Mouse (Mus musculus): ENCODE measurements around the gene Dnm2.

The Dnm2 gene

DNA sequence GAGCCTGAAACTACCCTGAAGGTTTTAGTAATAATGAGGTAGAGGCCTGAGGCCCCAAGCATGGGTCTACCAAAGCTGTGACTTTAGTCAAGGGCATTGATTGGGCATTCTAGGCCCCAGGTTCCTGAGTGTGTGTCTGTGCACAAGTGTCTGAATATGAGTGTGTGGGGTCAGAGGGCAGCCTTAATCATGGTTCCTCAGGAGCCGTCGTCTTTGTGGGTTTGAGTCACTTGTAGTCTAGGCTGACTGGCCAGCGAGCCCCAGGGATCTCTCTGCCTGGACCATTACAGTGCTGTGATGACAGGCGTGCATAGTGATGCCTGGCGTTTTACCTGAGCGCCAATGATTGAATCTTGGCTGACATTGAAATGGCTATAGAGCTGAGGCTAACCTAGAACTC, 3.5 kb downstream of the Dnm2 start:
- DNase-seq (ENCODE audit: low read depth, low spot score), result no peak

DNA sequence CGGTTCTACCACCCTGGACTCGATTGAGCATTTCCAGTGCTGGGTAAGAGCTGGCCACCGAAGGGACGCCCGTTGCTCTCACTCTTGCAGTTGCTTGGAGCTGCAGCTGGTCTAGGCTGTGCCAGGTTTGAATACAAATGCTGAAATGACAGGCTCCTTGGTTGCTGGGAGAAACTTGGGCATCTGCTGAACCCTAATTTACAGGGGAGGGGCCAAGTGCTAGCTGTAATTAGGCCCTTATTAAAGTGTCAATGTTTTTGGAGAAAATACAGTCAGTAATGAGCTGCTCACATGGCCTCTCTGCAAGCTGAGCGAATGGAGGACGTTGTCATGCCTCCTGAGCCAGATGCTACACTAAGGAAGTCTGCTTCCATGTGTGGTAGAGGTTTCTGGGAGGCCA, 6.0 kb downstream of the Dnm2 start:
- peak; percentile 55 for DNase-seq (ENCODE audit: low read depth, low spot score)

DNA sequence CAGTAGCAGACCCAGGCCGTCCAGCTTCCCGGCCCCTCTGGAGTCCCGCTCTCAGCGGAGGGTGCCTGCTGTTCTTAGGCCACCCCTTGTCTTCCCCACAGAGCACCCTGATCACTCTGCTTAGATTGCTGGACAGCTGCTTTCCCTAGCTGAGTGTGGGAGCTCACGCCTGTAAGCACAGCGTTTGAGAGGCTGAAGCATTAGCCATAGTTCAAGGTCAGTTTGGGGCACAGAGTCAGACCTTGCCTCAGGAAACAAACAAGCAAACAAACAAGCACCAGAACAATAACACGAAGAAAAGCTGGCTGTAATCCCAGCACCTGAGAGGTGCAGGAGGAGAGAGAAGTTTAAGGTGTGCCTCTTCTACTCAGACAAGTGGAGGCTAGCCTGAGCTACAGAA, 7.4 kb downstream of the Dnm2 start:
- DNase-seq (ENCODE audit: low read depth, low spot score), result no peak

DNA sequence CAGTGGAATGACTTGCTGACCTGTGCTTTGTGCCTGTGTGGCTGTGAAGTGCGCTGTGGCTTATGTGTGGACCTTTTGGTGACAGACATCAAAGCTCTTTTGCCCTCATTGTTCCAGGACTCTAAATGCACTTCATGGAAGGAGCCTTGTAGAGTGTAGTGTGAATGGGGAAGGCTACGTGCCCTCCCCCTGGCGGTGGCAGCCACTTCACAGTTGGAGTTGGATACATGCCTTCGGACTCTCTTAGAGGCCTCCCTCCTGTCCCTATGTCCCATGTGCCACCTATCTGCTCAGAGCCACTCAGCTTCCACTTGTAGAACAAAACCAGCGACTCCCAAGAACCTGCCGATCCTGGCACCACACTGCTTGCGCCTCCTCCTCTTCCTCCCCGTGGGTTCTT, 9.1 kb downstream of the Dnm2 start:
- DNase-seq (ENCODE audit: low read depth, low spot score), result no peak

DNA sequence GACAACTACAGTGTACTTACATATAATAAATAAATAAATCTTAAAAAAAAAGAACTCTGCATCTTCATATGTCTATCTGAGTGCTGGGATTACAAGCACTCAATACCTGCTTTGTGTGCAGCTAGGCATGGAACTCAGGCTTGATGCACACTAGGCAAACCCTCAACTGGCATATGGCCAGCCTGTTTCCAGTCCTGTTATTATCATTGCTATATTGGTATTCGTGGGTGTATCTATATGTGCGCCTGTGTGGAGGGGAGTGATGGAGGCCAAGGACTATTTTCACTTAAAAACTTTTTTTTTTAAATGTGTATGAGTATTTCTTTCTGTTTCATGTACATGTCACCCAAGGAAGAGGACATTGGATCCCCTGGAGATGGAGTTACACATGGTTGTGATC, 9.7 kb downstream of the Dnm2 start:
- DNase-seq (ENCODE audit: low read depth, low spot score), result no peak

DNA sequence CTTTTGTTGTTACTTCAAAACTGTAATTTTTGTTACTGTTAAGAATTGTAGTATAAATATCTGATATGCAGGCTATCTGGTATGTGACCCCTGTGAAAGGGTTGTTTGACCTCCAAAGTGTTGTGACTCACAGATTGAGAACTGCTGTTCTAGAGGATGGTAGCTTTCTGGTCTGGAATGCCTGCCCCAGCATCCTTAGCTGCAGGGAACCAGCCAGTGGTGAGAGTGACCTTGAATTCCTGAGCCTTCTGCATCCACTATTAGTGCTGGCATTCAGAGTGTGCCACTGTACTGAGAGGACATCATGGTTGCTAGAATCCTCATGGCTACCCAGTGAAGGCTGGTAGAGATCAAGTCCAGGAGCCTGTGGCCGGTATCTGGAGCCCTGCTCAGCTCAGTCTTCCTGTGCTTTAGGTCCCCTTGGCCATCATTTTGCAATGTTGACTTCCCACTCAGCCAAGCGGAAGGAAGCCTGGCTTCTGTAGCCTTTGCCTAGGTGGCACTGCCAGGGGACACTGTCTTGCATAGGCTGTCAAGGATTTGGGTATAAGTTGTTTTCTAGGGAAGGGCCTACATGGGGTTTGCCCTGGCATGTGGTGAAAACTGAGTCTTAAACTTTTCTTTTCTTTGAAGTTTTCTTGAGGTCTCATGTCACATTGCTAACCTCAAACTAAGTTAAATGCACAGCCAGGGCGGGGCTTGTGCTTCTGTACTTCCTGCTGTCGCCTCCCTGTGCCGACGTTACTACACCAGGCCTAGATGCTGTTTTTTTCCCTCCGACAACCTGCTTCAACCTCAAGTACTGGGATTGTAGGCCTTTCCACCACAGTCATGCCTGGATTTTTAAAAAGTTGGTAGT, 11.3 kb downstream of the Dnm2 start:
- no peak for DNase-seq (ENCODE audit: low read depth, low spot score)

DNA sequence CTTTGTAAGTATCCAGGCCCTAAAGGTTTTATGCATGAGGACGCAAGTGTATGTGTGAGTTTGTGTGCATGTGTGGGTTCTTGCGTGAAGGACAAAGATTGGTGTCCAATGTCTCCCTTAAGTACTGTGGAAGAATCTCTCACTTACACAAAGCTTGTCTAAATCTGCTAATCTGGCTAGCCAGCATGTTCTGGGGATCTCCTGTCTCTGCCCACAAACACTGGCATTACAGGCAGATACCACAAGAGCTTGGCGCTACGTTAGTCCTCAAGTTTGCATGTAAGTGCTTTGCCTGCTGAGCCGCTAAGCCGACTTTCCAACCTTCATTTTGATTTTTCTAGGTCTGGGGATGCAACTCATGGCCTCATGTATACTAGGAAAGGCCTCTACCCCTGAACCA, 12.9 kb downstream of the Dnm2 start:
- no peak for DNase-seq (ENCODE audit: low read depth, low spot score)

DNA sequence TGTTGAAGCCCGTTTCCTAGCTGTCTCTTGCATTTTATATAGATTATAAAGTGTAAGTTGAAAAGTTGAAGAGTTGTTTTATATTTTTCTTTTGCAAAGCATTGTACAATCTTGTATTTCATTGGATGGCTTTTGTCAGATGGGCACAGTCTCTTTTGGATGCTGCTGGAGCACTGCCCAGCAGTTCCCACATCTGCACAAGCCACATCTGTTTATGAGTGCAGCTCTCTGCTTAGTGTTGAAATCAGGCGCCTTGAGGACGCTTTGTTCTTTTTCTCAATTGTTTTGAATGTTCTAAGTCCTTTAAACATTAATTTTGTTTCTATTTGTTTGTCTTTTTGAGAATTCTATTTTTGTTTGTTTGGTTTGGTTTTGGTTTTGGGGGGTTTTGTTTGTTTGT, 13.5 kb downstream of the Dnm2 start:
- DNase-seq (ENCODE audit: low read depth, low spot score), result no peak

DNA sequence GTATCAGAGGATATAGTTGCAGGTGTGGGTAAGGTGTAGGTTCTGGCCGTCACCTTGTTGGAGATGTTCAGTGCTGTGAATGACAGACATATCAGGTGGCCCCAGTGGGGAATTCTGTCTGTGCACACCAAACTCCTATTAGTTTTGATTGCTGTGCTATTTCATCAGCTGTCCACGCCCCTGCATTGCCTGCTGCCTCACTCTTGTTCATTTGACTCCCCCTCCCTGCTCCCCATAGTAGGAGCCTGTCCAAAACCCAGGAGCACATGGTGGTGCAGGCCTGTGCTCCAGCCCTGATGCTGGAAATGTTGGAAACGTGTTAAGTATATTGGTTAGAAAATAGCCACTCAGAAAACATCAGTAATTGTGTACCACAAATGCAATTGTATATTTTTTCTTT, 14.7 kb downstream of the Dnm2 start:
- DNase-seq (ENCODE audit: low read depth, low spot score), result no peak

DNA sequence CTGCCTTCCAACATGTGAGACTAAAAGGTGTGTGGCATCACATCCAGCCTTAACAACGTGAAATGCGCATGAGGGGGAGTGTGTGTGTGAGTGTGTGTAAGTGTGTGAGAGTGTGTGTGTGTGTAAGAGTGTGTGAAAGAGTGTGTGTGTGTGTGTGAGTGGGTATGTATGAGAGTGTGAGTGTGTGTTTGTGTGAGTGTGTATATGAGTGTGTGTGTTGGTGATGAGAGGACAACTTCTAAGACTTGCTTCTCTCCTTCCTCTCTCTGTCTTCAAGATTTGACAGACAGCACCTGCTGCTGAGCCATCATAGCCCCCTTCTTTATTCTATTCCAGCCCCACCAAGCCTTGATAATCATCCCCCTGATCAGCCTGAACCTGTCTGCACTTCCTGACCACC, 15.2 kb downstream of the Dnm2 start:
- no peak for DNase-seq (ENCODE audit: low read depth, low spot score)

DNA sequence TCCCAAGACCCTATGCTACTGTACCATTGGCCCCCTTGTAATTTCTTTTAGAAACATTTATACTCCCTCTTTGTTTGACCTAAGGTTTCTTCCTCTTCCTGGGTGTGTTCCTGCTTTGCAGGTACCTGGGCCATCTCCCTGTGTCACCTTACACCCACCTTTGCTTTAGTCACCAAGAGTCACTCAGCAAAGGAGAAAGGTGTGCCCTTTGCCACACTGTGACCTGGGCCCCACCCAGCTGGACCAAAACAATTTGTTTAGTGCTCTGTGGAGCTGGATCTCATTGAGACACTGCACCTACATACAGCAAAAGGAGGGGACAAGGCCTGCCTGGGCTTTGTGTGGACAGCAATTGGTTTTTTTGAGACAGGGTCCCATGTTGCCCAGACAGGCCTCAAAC, 15.7 kb downstream of the Dnm2 start:
- DNase-seq (ENCODE audit: low read depth, low spot score), result no peak

DNA sequence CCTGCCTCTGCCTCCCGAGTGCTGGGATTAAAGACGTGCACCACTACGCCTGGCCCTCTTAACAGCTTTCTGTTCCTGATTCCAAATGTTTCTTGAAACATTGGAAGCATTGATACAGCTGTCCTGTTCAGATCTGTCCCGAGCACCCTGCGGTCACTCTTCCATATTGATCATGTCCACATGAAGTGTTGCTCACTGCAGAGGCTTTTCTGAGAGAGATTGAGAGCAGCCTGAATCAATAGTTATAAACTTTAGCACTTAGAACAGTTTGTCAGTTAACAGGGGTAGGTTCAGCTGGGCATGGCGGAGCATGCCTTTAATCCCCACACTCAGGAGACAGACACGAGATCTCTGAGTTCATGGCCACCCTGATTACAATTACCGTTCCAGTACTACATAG, 19.1 kb downstream of the Dnm2 start:
- DNase-seq (ENCODE audit: low read depth, low spot score), result no peak

DNA sequence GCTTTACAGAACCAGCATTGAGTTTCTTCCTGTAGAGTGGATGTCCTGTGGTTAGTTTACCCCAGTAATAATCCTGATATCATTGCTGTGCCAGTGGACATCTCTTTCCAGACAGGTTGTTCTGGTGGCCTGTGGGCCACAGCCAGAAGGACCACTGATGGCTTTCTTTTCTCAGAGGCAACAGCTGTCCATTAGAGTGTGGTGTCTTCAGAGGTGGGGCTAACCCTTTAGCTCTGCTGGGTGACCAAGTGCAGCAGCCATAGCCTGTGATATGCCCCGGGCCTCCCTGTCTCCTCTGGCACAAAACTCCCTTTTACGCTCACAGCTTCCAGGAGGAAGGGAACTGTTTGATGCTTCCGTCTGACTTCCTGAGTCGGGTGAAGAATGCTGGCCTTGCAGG, 19.9 kb downstream of the Dnm2 start:
- DNase-seq (ENCODE audit: low read depth, low spot score), result no peak

DNA sequence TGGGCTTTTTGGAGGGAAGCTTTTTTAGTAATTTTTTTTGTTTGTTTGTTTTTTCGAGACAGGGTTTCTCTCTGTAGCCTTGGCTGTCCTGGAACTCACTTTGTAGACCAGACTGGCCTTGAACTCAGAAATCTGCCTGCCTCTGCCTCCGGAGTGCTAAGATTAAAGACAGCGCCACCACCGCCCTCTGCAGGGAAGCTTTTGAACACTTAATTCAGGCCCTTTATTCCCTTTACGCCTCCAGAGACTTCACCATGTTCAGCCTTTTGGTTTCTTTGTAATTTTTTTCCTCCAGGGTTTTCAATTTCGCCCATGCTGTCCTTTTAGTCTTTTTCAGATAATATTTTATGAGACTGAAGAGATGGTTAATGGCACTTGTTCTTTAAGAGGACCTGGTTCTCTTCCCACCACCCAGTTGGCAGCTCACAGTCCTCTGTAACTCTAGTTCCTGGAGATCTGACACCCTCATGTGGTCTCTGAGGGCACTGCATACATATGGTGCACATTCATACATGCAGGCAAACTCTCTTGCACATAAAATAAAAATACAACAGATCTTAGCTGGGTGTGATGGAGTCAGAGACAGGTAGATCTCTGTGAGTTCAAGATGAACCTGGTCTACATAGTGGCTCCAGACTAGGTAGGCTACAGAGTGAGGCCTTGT, 20.5 kb downstream of the Dnm2 start:
- no peak for DNase-seq (ENCODE audit: low read depth, low spot score)

DNA sequence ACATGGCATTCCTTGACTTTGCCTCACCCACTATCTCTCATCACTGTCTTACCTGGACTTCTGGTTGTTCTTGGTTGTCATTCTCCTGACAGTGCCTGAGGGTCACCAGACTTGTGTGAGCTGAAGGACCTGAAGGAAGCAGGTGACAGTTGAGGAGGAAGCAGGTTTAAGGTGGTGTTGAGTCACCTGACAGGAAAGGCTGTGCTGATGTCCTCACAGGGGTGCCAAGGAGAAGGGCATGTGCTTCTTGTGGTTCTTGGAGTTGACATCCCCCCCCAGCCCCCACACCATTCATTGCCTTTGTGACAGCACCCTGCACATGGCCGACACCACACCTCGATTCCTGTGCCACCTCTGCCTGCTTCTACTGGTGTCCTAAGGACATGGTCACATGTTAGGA, 23.1 kb downstream of the Dnm2 start:
- no peak for DNase-seq (ENCODE audit: low read depth, low spot score)

DNA sequence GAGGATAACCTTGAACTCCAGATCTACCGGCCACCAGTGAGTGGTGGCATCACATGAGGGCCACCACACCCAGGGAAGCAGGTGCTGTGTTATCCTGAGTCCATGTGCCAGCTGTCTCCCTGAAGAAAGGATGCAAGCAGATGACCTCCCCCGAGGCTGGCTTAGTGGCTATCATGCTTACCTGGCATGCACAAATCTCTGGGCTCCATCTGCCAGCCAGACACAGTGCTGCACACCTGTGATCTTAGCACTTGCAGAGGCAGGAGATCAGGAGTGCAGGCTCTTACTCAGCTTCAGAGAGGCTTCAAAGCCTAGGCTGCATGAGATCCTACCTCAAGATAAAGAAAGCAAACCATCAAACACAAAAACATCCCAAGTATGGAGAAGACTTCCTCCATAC, 25.0 kb downstream of the Dnm2 start:
- DNase-seq (ENCODE audit: low read depth, low spot score), result no peak

DNA sequence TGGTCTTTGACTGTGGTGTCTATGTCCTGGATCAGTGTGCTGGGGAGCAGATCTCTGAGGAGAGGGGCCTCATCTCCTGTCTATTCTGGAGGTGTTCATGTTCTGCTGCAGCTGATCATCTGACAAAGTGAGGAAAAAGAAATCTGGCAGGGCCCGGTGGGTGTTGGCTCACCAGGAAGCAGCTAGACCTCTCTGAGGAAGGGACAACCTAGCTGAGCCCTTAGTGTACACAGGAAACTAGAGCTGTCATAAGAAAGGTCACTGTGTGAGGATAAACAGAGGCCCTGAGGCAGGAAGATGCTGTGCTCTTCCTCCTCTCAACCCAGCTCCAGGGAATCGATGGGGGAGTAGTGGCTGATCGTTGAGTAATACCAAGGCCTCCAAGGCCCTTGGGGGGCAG, 25.6 kb downstream of the Dnm2 start:
- no peak for DNase-seq (ENCODE audit: low read depth, low spot score)

DNA sequence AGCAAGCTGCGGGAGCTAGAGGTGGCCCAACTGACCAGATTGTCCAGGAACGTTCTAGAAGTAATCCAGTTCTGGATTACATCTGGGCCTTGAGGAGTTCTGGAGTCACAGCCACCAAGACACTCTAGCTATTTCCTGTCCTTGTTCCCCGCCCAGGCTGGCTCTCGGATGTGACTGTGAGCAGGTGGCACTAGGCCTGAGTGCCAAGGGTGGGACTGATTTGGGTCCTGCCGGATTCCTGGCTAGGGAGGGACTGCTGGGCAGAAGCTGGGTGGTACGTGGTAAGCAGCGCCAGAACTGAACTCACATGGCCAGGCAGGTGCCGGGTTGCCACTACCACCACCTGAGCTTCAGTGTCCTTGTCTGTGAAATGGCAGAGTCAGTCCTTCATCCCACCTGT, 26.7 kb downstream of the Dnm2 start:
- DNase-seq (ENCODE audit: low read depth, low spot score), result no peak

DNA sequence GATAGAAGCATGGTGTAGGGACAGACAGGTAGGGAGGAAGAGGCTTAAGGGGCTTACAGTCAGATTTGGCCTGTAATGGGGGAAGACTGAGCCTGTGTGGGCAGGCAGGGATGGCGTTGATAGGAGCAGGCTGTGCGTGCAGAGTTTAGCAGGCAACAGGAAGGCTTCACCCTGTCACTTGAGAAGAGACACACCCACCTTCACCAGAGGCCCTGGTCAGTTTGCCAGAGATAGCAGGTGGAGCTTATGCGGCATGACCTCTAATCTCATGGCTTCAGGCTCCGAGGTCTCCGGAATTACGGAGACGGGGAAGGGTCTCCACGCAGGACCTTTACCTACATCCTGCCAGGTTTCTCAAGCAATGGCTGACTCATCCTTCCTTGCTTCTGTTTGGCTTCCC, 27.2 kb downstream of the Dnm2 start:
- DNase-seq (ENCODE audit: low read depth, low spot score), result no peak

DNA sequence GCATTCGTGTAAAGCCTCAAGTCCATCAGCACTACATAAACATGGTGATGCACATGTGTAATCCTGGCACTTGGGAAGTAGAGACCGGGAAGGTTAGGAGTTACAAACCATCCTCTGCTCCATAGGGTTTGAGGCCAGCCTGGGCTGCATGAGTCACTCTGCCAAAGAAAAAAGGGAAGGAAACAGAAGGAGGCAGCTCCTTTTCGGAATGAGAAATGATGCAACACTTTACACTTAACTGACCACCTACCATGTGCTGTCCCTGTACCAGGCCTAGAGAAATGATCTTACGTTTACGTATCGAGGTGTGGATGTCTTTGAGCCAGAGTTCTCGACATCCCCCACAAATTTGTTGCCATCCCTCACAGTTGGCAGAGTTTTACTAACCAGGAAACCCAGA, 28.3 kb downstream of the Dnm2 start:
- no peak for DNase-seq (ENCODE audit: low read depth, low spot score)

DNA sequence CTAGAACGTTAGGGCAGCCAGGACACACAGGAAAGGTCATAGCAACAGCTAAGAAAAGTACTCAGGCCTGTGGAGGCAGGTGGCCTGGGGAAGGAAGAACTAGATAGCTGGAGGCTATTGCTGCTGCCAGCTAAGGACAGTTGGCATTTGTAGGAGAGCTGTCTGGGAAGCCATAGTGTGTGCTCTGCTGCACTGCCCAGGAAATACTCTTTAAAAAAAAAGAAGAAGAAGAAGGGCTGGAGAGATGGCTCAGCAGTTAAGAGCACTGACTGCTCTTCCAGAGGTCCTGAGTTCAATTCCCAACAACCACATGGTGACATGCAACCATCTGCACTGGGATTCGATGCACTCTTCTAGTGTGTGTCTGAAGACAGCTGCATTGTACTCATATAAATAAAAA, 28.8 kb downstream of the Dnm2 start:
- no peak for DNase-seq (ENCODE audit: low read depth, low spot score)

DNA sequence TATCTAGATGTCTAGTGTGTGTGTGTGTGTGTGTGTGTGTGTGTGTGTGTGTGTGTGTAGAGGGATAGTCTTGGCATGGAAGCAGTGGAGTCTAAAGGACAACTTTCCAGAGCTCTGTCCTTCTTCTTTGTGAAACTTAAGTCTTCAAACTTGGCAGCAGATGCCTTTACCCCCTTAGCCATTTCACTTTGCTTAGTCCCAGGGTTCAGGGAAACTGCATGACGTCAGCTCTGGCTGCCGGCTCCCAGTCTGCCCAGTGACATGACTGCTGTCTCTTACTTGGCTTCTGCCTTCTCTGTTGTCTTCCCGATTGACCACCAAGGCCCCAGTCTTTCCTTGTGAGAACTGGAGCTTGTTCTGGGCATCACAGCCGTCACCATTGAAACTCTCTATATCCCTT, 29.8 kb downstream of the Dnm2 start:
- DNase-seq (ENCODE audit: low read depth, low spot score), result no peak

DNA sequence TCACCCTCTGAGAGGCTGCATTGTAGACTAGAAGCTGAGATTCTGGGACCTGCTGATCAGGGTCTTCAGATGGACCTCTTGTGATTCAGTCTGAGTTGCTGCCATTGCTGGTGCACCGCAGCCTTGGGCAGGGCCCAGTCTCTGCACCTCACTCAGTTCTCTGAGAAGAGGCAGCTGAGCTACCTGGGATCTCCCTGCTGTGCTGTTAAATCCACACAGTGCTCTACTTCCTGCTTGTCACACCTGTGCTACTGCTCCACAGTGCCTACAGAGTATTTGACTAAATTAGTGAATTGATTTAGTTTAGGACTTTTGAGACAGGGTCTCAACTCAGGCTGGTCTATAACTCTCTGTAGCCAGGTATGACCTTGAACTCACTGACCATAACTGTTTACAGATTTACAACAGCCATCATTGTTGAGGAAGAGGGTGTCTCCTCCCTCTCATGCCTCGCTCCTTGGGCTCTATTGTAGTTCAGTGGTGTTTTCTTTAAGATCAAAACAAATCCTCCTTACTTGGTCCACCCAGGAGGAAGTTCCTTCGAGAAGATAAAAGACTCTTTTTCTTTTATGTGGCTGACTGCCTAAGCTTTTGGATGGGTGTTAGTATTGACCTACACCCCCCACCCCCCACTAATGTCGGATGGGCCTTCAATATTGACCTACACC, 30.5 kb downstream of the Dnm2 start:
- DNase-seq (ENCODE audit: low read depth, low spot score), result no peak

Measured in telencephalon, adult 2 months (tissue).